Mouse (Mus musculus) liver, adult 2 months (tissue): ENCODE measurements around the gene Cdc25a. TPM values are rescaled to one million over a fixed set of nuclear protein-coding genes. Genes with fewer than 3 reads are reported as not detected.

Source experiments
- DNase-seq: peaks from one replicate; pipeline ENCODE4 v3.0.0-alpha.2; 2011; ENCODE audit warnings: low read depth, low spot score; ENCODE audit errors: extremely low read depth
- H3K27ac ChIP-seq: fragments of 200-500 bp; replicated peaks from 2 replicates; pipeline ENCODE4 v1.5.1; 2012; ENCODE audit warnings: low read depth, mild to moderate bottlenecking, control low read depth, inconsistent platforms, low read length; ENCODE audit not compliant: insufficient read depth
- H3K27me3 ChIP-seq: fragments of 200-500 bp; 2 replicates; pipeline ENCODE4 v1.6.1; 2012; ENCODE audit warnings: mild to moderate bottlenecking, moderate library complexity, low read length, inconsistent platforms; ENCODE audit not compliant: control insufficient read depth, insufficient read depth
- H3K36me3 ChIP-seq: fragments of 200-500 bp; 2 replicates; pipeline ENCODE4 v1.6.1; 2012; ENCODE audit warnings: low read length, inconsistent platforms; ENCODE audit not compliant: control insufficient read depth, insufficient read depth
- H3K4me1 ChIP-seq: fragments of 200-500 bp; 2 replicates; pipeline ENCODE4 v1.6.1; 2011; ENCODE audit warnings: low read length; ENCODE audit not compliant: control insufficient read depth, insufficient read depth
- H3K4me3 ChIP-seq: fragments of 200-500 bp; 2 replicates; pipeline ENCODE4 v1.5.1; 2011; ENCODE audit warnings: low read depth, mild to moderate bottlenecking, control low read depth, low read length, moderate library complexity; ENCODE audit not compliant: insufficient read depth
- H3K79me2 ChIP-seq: fragments of 200-500 bp; 2 replicates; pipeline ENCODE4 v1.6.1; 2012; ENCODE audit warnings: inconsistent platforms, mild to moderate bottlenecking, low read length, moderate library complexity; ENCODE audit not compliant: control insufficient read depth, insufficient read depth
- H3K9ac ChIP-seq: fragments of 200-500 bp; 2 replicates; pipeline ENCODE4 v1.6.1; 2012; ENCODE audit warnings: low read depth, mild to moderate bottlenecking, control low read depth, inconsistent platforms, low read length
- CTCF ChIP-seq: fragments of 200-500 bp; IDR thresholded peaks from 2 replicates; pipeline ENCODE4 v1.5.1; 2011; ENCODE audit warnings: low read depth, low read length, control low read depth
- POLR2A ChIP-seq: fragments of 200-500 bp; IDR thresholded peaks from 2 replicates; pipeline ENCODE4 v1.6.1; 2011; ENCODE audit warnings: low read length, control low read depth; ENCODE audit not compliant: insufficient read depth; ENCODE audit errors: extremely low read depth
- WGBS: fragments of 180-500 bp; shearing (Covaris S2); methylation state at CpG from one replicate; pipeline ENCODE4 v1.1.7; 2018; 5-methylcytosine and 5-hydroxymethylcytosine counted together
- polyA plus RNA-seq: library from polyadenylated mRNA; depleted of rRNA; stranded (reverse); fragments of >200 nt; gene quantifications from 2 replicates; pipeline ENCODE4 v1.2.3, GENCODE M21; 2012
- total RNA-seq: library from RNA; depleted of rRNA; stranded (reverse); fragments of >200 nt; gene quantifications from 2 replicates; pipeline ENCODE4 v1.2.3, GENCODE M21; 2014

The Cdc25a gene
- total and polyA plus RNA-seq, 2 experiments: 0.87 to 0.92 TPM

DNA sequence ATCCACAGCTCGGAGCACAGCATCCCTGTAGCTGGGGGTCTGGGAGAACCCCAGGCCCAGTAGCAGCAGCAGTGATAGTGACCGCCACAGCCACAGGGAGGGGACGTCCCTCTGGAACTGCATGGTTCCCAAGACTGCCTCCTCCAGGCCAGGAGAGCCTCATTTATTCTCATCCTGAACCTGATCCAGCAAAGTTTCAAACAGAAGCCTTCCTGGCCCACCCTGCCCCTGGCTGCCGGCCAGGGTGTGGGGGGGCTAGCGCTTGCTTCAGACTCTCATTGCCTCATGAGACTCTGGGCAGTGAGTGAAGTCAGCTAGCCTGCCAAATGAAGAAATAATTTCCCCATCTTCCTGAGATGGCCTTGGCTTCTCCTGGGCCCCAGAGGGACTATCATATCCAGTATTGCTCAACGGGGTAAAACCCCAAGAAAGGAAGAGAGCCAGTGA, 26.0 kb upstream of the Cdc25a start, which contains the start of gene Camp:
Camp (minus strand) TSS at position 306 of the 447 bp plus-strand sequence.
- WGBS: 73% methylated on average over 6 of the region's 6 CpGs
- H3K36me3 ChIP-seq: peaks cover 7% of the 10 kb centered on the region
- TF ChIP-seq CTCF (no peak), POLR2A (no peak)
- H3K4me3 ChIP-seq: no peak within 1 kb of the TSS
- no peak within 1 kb of the TSS for H3K9ac ChIP-seq
- no peaks in the 10 kb centered on the region for H3K79me2 ChIP-seq
- H3K27me3 ChIP-seq: no peaks in the 10 kb centered on the region
- no peak for DNase-seq
- no peak within 1 kb of the TSS for H3K27ac ChIP-seq
- H3K4me1 ChIP-seq: no peaks in the 10 kb centered on the region

DNA sequence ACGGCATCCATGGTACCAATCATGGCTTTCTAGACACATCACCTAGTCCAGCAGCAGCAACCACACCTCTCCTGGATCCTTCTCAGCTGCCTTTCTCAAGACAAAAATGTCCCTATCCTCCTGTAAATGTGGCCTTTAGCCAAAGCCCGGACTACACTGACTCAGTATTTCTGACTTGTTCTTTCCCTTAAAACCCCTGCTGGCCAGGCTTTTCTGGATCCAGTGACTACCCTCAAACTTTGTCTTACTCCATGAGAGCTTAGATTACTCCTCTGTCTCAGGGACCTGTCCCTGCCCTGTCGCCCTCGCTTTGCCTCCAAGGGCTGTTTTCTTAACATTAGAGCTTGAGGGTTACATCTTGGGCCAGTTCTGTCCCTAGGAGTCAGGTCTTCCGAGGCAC, 25.3 kb upstream of the Cdc25a start:
- 90% methylated on average over 5 of the region's 5 CpGs for WGBS

DNA sequence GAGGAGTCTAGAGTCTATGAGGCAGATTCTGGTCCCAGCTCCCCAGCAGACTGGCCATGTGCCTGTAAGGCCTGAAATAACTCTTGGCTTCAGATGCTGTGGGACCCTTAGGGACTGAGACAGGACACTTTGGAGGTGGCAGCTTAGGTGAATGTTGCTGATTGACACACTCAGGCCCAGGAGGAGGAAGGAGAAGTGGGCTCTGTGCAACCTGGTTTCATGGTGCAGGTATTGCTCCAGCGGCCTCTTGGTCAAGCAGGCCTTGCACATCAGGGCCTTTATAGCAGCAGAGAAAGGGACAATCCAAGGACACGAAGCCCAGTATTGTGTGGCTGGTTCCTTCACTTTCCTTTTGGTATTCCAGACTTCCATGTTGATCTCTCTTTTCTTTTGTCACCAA, 21.0 kb upstream of the Cdc25a start:
- DNase-seq: no peak
- no peaks in the 10 kb centered on the region for H3K4me1 ChIP-seq
- H3K27me3 ChIP-seq: no peaks in the 10 kb centered on the region
- WGBS: 94% methylated on average over 2 of the region's 2 CpGs
- H3K27ac ChIP-seq: no peak overlapping the region
- no peak overlapping the region for H3K4me3 ChIP-seq
- H3K79me2 ChIP-seq: no peaks in the 10 kb centered on the region
- H3K36me3 ChIP-seq: no peaks in the 10 kb centered on the region
- no peak overlapping the region for H3K9ac ChIP-seq
- no peak for TF ChIP-seq CTCF
- TF ChIP-seq POLR2A: no peak

More for the DNA sequence above, 25.3 kb upstream of the Cdc25a start:
- Histone ChIP-seq H3K27ac (no peak overlapping the region), H3K4me1 (no peaks in the 10 kb centered on the region), H3K36me3 (0 out of 2 replicates have a peak, but pooled peaks cover 2% of the 10 kb centered on the region), H3K79me2 (no peaks in the 10 kb centered on the region), H3K27me3 (no peaks in the 10 kb centered on the region), H3K9ac (no peak overlapping the region), H3K4me3 (no peak overlapping the region)
- TF ChIP-seq POLR2A: no peak
- TF ChIP-seq CTCF: no peak
- DNase-seq: no peak

DNA sequence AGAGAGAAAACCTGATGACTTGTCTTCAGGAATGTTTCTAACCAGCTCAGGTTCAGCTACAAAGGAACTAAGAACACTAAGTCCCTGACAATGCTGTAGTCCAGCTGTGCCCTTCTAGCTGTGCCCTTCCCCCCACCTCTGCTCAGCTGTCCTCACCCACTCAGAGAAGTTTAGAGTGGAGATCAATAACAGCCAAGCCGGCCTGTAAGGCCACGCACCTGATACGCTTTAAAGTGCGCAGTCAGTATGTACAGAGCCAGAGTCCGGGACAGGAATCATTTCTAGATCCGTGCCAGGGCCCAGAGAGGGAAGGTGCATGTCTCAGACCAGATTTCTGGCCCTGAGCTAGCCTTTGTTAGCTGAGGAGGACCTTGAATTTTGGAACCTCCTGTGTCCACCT, 19.4 kb upstream of the Cdc25a start:
- Histone ChIP-seq H3K4me1 (no peaks in the 10 kb centered on the region), H3K27ac (no peak overlapping the region), H3K9ac (no peak overlapping the region), H3K27me3 (no peaks in the 10 kb centered on the region), H3K79me2 (no peaks in the 10 kb centered on the region), H3K4me3 (no peak overlapping the region), H3K36me3 (no peaks in the 10 kb centered on the region)
- DNase-seq: peak; percentile 27
- 9% methylated on average over 6 of the region's 6 CpGs for WGBS
- TF ChIP-seq POLR2A: no peak
- TF ChIP-seq CTCF: no peak

DNA sequence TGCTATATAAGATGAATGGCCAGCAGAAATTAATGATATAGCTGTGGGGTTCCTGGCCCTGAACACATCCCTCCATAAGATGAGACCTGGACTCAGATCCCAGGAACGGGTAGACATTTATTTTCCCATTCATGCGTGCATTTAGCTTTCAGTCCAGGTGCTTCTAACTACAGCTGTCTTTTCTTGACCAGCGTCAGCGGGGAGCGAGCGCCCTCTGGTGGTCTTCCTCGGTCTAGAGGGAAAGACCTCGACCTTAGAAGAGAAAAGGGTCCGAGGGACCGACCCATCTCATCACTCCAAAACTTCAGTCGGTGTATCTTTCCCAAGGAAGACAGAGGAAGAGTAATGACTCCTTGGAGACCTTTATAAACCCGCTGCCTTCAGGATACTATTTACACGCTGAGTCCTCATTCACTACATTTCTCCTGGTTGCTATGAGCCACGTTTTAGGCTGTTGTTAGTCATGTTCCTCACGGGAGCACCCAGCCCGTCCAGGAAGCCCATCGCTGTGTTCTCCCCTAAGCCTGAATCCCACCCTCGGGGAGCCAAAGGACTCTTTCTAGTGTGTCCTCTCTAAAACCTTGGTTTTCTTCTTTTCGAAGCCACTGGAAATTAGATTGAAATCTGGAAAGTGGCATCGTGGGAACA, 12.9 kb upstream of the Cdc25a start:
- no peaks in the 10 kb centered on the region for H3K36me3 ChIP-seq
- no peak overlapping the region for H3K9ac ChIP-seq
- peak; percentile 28 for DNase-seq
- H3K4me1 ChIP-seq: no peaks in the 10 kb centered on the region
- no peak overlapping the region for H3K4me3 ChIP-seq
- no peaks in the 10 kb centered on the region for H3K27me3 ChIP-seq
- H3K79me2 ChIP-seq: no peaks in the 10 kb centered on the region
- WGBS: 11% methylated on average over 20 of the region's 20 CpGs
- H3K27ac ChIP-seq: no peak overlapping the region
- TF ChIP-seq CTCF: peak; percentile 94
- TF ChIP-seq POLR2A: no peak

DNA sequence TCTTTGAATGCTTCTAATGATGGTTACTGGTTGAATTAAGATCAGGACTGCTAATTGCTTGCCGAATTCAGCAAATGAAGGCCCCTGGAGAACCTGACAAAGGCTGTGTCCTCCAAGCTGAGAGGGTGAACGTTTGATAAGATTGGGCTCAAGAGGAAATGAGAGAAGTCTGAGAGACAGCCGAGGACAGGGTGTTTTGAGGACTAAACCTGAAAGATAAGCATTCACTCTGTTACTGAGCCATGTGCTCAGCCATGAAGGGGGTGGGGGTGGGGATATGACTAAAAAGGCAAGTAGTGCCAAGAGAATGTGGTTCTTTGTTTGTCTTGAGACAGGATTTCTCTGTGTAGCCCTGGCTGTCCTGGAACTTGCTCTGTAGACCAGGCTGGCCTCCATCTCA, 12.3 kb upstream of the Cdc25a start:
- Histone ChIP-seq H3K4me3 (no peak overlapping the region), H3K4me1 (no peaks in the 10 kb centered on the region), H3K27me3 (no peaks in the 10 kb centered on the region), H3K79me2 (no peaks in the 10 kb centered on the region), H3K9ac (no peak overlapping the region), H3K27ac (no peak overlapping the region), H3K36me3 (no peaks in the 10 kb centered on the region)
- WGBS: 34% methylated on average over 3 of the region's 3 CpGs
- no peak for TF ChIP-seq CTCF
- TF ChIP-seq POLR2A: no peak
- no peak for DNase-seq
